Mouse (Mus musculus) ovary, postnatal 14 days (tissue): ENCODE measurements at regions not wholly inside any gene's neighbourhood (a gene's known extent, or its start where the extent isn't known, plus 50 kb on each side); places are given as distances from the start of the nearest gene placed in this dataset.
A peak's percentile ranks its signal among the peaks of the same experiment; 100 is the strongest.

Experiments
- DNase-seq: peaks from one replicate; pipeline ENCODE4 v3.0.0; 2022; ENCODE audit warnings: low spot score

- no peak for DNase-seq
These were observed 204.1 kb downstream of the Tgfb2 start for GRCm38 (mm10) chr1:186501726-186502125.

GRCm38 (mm10) chr1:186497872-186498271 is 207.9 kb downstream of the Tgfb2 start:
- no peak for DNase-seq

- DNase-seq, result no peak
These were observed 208.5 kb downstream of the Tgfb2 start for GRCm38 (mm10) chr1:186497333-186497732.

GRCm38 (mm10) chr1:186494411-186494783 is 211.4 kb downstream of the Tgfb2 start:
- DNase-seq, result no peak

- no peak for DNase-seq
These were observed 212.0 kb downstream of the Tgfb2 start for GRCm38 (mm10) chr1:186493664-186494410.

- DNase-seq, result peak; percentile 18
These were observed 223.6 kb downstream of the Tgfb2 start for GRCm38 (mm10) chr1:186482177-186482576.

- DNase-seq, result no peak
These were observed 225.8 kb downstream of the Tgfb2 start for GRCm38 (mm10) chr1:186480019-186480418.

GRCm38 (mm10) chr1:186478428-186479238 is 227.2 kb downstream of the Tgfb2 start:
- DNase-seq, result no peak

- no peak for DNase-seq
These were observed 230.9 kb downstream of the Tgfb2 start for GRCm38 (mm10) chr1:186474844-186475243.

- DNase-seq, result no peak
These were observed 231.4 kb downstream of the Tgfb2 start for GRCm38 (mm10) chr1:186474385-186474784.

GRCm38 (mm10) chr1:186472955-186473354 is 232.8 kb downstream of the Tgfb2 start:
- no peak for DNase-seq

- no peak for DNase-seq
These were observed 240.3 kb downstream of the Tgfb2 start for GRCm38 (mm10) chr1:186465526-186465925.

- DNase-seq, result no peak
These were observed 245.0 kb downstream of the Tgfb2 start for GRCm38 (mm10) chr1:186460742-186461141.

- DNase-seq, result no peak
These were observed 247.6 kb downstream of the Tgfb2 start for GRCm38 (mm10) chr1:186458099-186458637.

- DNase-seq, result no peak
These were observed 248.7 kb downstream of the Tgfb2 start for GRCm38 (mm10) chr1:186457098-186457497.

GRCm38 (mm10) chr1:186456131-186456530 is 249.7 kb downstream of the Tgfb2 start:
- DNase-seq, result no peak

GRCm38 (mm10) chr1:186455177-186455660 is 250.6 kb downstream of the Tgfb2 start:
- no peak for DNase-seq

GRCm38 (mm10) chr1:186454393-186455085 is 251.2 kb downstream of the Tgfb2 start:
- DNase-seq, result no peak

- no peak for DNase-seq
These were observed 256.7 kb downstream of the Tgfb2 start for GRCm38 (mm10) chr1:186448841-186449650.

GRCm38 (mm10) chr1:186447521-186447920 is 258.3 kb downstream of the Tgfb2 start:
- DNase-seq, result no peak

GRCm38 (mm10) chr1:186444701-186445131 is 261.1 kb downstream of the Tgfb2 start:
- DNase-seq, result no peak
